Mouse (Mus musculus): ENCODE data around the gene Shroom2.
"Not testable (repeated sequence)": the region's sequence is repeated elsewhere in the genome, so short reads cannot be mapped to it uniquely, and the experiment has no call there.

The Shroom2 gene

GRCm38 (mm10) chrX:152768891-152769599 lies at the start of gene Shroom2:
Shroom2 (minus strand) TSS chrX:152769465.
- no peak for DNase-seq (ENCODE audit: low spot score in 2 of 2)

GRCm38 (mm10) chrX:152818996-152819395 lies 49.7 kb upstream of the Shroom2 start:
- DNase-seq (ENCODE audit: low spot score in 2 of 2) = no peak

GRCm38 (mm10) chrX:152813339-152813738 lies 44.1 kb upstream of the Shroom2 start:
- DNase-seq (ENCODE audit: low spot score in 2 of 2) = no peak

GRCm38 (mm10) chrX:152805317-152805716 lies 36.1 kb upstream of the Shroom2 start:
- no peak for DNase-seq (ENCODE audit: low spot score in 2 of 2)

- no peak for DNase-seq (ENCODE audit: low spot score in 2 of 2)
These were observed 19.3 kb upstream of the Shroom2 start for GRCm38 (mm10) chrX:152788611-152789010.

GRCm38 (mm10) chrX:152788129-152788528 lies 18.9 kb upstream of the Shroom2 start:
- no peak for DNase-seq (ENCODE audit: low spot score in 2 of 2)

GRCm38 (mm10) chrX:152781720-152782403 lies 12.6 kb upstream of the Shroom2 start, which contains the start of gene Gpr143:
Gpr143 (plus strand) TSS chrX:152781921.
- no peak for DNase-seq (ENCODE audit: low spot score in 2 of 2)

- DNase-seq (ENCODE audit: low spot score in 2 of 2) = peak in 1 of 2 experiments; percentile 2
These were observed 414 bp upstream of the Shroom2 start for GRCm38 (mm10) chrX:152769600-152770157.

- no peak for DNase-seq (ENCODE audit: low spot score in 2 of 2)
These were observed 5.1 kb downstream of the Shroom2 start for GRCm38 (mm10) chrX:152764171-152764570.

- no peak for DNase-seq (ENCODE audit: low spot score in 2 of 2)
These were observed 6.4 kb downstream of the Shroom2 start for GRCm38 (mm10) chrX:152762855-152763254.

GRCm38 (mm10) chrX:152762437-152762836 lies 6.8 kb downstream of the Shroom2 start:
- no peak for DNase-seq (ENCODE audit: low spot score in 2 of 2)

GRCm38 (mm10) chrX:152756293-152756692 lies 13.0 kb downstream of the Shroom2 start:
- DNase-seq (ENCODE audit: low spot score in 2 of 2) = no peak

GRCm38 (mm10) chrX:152755819-152756218 lies 13.4 kb downstream of the Shroom2 start:
- DNase-seq (ENCODE audit: low spot score in 2 of 2) = no peak

- no peak for DNase-seq (ENCODE audit: low spot score in 2 of 2)
These were observed 23.3 kb downstream of the Shroom2 start for GRCm38 (mm10) chrX:152745925-152746324.

- no peak for DNase-seq (ENCODE audit: low spot score in 2 of 2)
These were observed 25.6 kb downstream of the Shroom2 start for GRCm38 (mm10) chrX:152743642-152744041.

GRCm38 (mm10) chrX:152738759-152739368 lies 30.4 kb downstream of the Shroom2 start:
- DNase-seq (ENCODE audit: low spot score in 2 of 2) = no peak

GRCm38 (mm10) chrX:152738191-152738590 lies 31.1 kb downstream of the Shroom2 start:
- DNase-seq (ENCODE audit: low spot score in 2 of 2) = no peak

GRCm38 (mm10) chrX:152735283-152735682 lies 34.0 kb downstream of the Shroom2 start:
- no peak for DNase-seq (ENCODE audit: low spot score in 2 of 2)

- no peak for DNase-seq (ENCODE audit: low spot score in 2 of 2)
These were observed 52.6 kb downstream of the Shroom2 start for GRCm38 (mm10) chrX:152716693-152717092.

GRCm38 (mm10) chrX:152710715-152711114 lies 58.5 kb downstream of the Shroom2 start:
- DNase-seq (ENCODE audit: low spot score in 2 of 2) = not testable (repeated sequence)

- no peak for DNase-seq (ENCODE audit: low spot score in 2 of 2)
These were observed 60.9 kb downstream of the Shroom2 start for GRCm38 (mm10) chrX:152708359-152708758.

GRCm38 (mm10) chrX:152705397-152705796 lies 63.9 kb downstream of the Shroom2 start:
- DNase-seq (ENCODE audit: low spot score in 2 of 2) = no peak
